Mouse (Mus musculus): ENCODE results near the gene H2-Ob.

DNA sequence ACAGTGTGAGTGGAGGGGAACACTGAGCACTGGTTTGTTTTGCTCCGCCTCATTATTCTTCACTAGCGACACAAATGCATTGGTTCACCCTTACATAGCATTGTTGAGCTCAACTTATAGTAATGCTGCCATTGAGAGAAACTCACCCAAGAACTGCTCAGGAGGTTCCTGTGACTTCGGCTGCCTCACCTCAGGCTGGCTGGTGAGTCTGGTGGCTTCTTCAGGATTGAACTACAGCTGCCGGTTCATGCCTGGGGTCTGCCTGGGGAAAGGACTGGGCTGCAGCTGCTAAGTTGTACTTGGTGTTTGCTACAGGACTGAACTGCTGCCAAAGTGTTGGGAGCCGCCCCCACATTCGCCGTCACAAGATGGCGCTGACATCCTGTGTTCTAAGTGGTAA lies 13.3 kb upstream of the H2-Ob start:
- TF ChIP-seq CTCF (IDR thresholded peaks at IDR 0.05; ENCODE audit: low read depth) (no peak), EP300 (optimal IDR thresholded peaks at IDR 0.05) (no peak)

Measured in stomach, postnatal 0 days (tissue).